14 mouse cellular contexts compared by ENCODE assay signal in the genomic region with DNA sequence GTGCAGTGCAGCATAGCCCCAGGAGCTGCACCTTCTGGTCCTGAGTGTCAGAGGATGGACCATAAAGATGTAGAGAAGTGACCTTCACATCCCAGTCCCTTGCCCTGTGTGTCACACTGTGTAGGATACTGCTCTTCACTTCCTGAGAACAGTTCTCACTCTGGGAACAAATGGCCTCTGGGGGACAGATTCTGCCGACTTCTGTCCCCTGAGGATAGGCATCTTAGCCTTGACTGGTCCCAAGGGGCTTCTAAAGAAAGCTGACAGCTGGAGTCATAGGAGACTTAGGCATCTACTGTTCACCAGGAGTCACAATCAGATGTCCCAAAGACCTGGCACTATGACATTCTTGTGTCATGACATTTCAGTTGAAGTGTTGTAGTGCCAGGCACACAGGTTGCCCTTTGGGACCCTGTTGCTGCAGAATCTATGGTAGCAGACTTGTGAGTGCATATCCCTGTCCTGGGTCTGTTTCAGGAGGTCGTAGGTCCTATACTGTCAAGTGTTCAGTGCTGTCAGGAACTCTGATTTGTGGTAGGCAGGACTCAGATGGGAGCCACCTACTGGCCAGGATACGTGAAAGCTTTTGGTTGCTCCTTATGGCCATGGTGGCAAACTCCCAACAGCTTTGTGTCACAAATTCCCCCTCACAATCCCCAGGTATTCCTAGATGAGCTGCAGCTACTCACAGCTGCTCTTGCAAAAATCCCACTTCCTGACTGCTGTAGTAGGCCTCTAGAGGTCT. TPM values are rescaled to one million over a fixed set of nuclear protein-coding genes. Genes with fewer than 3 reads are reported as not detected.
DNase-seq lines count a peak whose midpoint lies in the region; ATAC-seq and TF ChIP-seq lines count a peak whose summit lies in the region.
"Had no signal": no experiment of that assay in that cellular context is flagged by ENCODE, and none has a peak within 500 bp of the region (broad histone marks: within the 10 kb centered on the region; RNA-seq: fewer than 3 reads in every experiment).

No protein-coding gene starts in this region.

- H3K4me3 ChIP-seq in kidney, adult 2 months (ENCODE audit: insufficient read depth, low read depth, low read length) = no peak overlapping the region
- H3K4me3 ChIP-seq in midbrain, embryonic 14.5 days (replicated peaks; ENCODE audit: low read depth, low read length) = no peak overlapping the region
- no peak overlapping the region for H3K4me3 ChIP-seq in midbrain, embryonic 10.5 days
- H3K4me3 ChIP-seq: hindbrain, embryonic 10.5 days; kidney, embryonic 15.5 days; limb, embryonic 15.5 days; megakaryocyte, embryonic 14.5 days had no signal

- no peak overlapping the region for H3K27ac ChIP-seq in kidney, adult 2 months (ENCODE audit: insufficient read depth, low read depth, low read length)
- H3K27ac ChIP-seq in midbrain, embryonic 14.5 days (replicated peaks; ENCODE audit: low read depth, low read length) = no peak overlapping the region
- H3K27ac ChIP-seq in midbrain, embryonic 10.5 days (replicated peaks) = no peak overlapping the region
- H3K27ac ChIP-seq: hindbrain, embryonic 10.5 days; kidney, embryonic 15.5 days; limb, embryonic 15.5 days had no signal

- H3K9ac ChIP-seq in midbrain, embryonic 14.5 days (replicated peaks; ENCODE audit: low read length) = no peak overlapping the region
- H3K9ac ChIP-seq: kidney, embryonic 15.5 days; limb, embryonic 15.5 days had no signal

- no peaks in the 10 kb centered on the region for H3K4me1 ChIP-seq in kidney, adult 2 months (ENCODE audit: control insufficient read depth, insufficient read depth, low read length)
- no peaks in the 10 kb centered on the region for H3K4me1 ChIP-seq in midbrain, embryonic 14.5 days (ENCODE audit: control insufficient read depth, insufficient read depth, low read length)
- no peaks in the 10 kb centered on the region for H3K4me1 ChIP-seq in midbrain, embryonic 10.5 days
- H3K4me1 ChIP-seq: hindbrain, embryonic 10.5 days; limb, embryonic 15.5 days; megakaryocyte, embryonic 14.5 days had no signal

- WGBS in kidney, adult 2 months = 44% methylated on average over 3 of the region's 3 CpGs
- WGBS in midbrain, embryonic 14.5 days = 50% methylated on average over 3 of the region's 3 CpGs
- 39% methylated on average over 3 of the region's 3 CpGs for WGBS in midbrain, embryonic 10.5 days

- H3K4me2 ChIP-seq in midbrain, embryonic 14.5 days (ENCODE audit: low read length) = no peak overlapping the region
- H3K4me2 ChIP-seq: kidney, embryonic 15.5 days; limb, embryonic 15.5 days had no signal

- DNase-seq in cerebellum, adult 11-12 months = no peak
- peak; percentile 19 for DNase-seq in kidney, adult 2 months
- no peak for DNase-seq in kidney, adult 11 months
- peak; percentile 15 for DNase-seq in midbrain, embryonic 14.5 days
- DNase-seq in midbrain, embryonic 10.5 days (ENCODE audit: low spot score) = no peak
- no peak for DNase-seq in left cerebral cortex, postnatal 14 days (ENCODE audit: low spot score in 2 of 2)
- DNase-seq: B cell, adult 2 months; thymus, postnatal 25 days had no signal

- TF ChIP-seq POLR2A in kidney, adult 2 months (IDR thresholded peaks at IDR 0.05; ENCODE audit: low read depth, low read length) = no peak

- 0 out of 2 replicates have a peak, but pooled peaks have one; percentile 40 for ATAC-seq in cerebellum, adult (ENCODE audit: insufficient number of reproducible peaks, low FRiP score, low TSS enrichment)
- no peak for ATAC-seq in midbrain, embryonic 14.5 days (ENCODE audit: low FRiP score, low TSS enrichment)
- ATAC-seq in megakaryocyte progenitor cell, adult 5-6 weeks (replicated peaks; ENCODE audit: poor library complexity) = 0 out of 2 replicates have a peak, but pooled peaks have one; percentile 34

- intact Hi-C loops in left cerebral cortex, postnatal 14 days (cut with DNase I) = no loop called here

- no peak; the same call in 1 of the 2 replicates for TF ChIP-seq CTCF in kidney, adult 2 months (conservative IDR thresholded peaks at IDR 0.05; ENCODE audit: insufficient read depth, insufficient read length, low read depth, low read length)

- H3K36me3 ChIP-seq in kidney, adult 2 months (ENCODE audit: control insufficient read depth, insufficient read depth, low read length) = no peaks in the 10 kb centered on the region
- H3K36me3 ChIP-seq in midbrain, embryonic 14.5 days (ENCODE audit: control insufficient read depth, insufficient read depth, low read length) = no peaks in the 10 kb centered on the region
- no peaks in the 10 kb centered on the region for H3K36me3 ChIP-seq in midbrain, embryonic 10.5 days
- H3K36me3 ChIP-seq: hindbrain, embryonic 10.5 days; kidney, embryonic 15.5 days; limb, embryonic 15.5 days had no signal

- no peaks in the 10 kb centered on the region for H3K27me3 ChIP-seq in kidney, adult 2 months (replicated peaks; ENCODE audit: control insufficient read depth, insufficient read depth, low read length)
- H3K27me3 ChIP-seq in midbrain, embryonic 14.5 days (ENCODE audit: control insufficient read depth, insufficient read depth, low read length) = no peaks in the 10 kb centered on the region
- no peaks in the 10 kb centered on the region for H3K27me3 ChIP-seq in midbrain, embryonic 10.5 days (ENCODE audit: low read depth, poor library complexity, severe bottlenecking)
- H3K27me3 ChIP-seq: kidney, embryonic 15.5 days; limb, embryonic 15.5 days had no signal

- H3K9me3 ChIP-seq in midbrain, embryonic 14.5 days (ENCODE audit: control insufficient read depth, low read length) = no peaks in the 10 kb centered on the region
- H3K9me3 ChIP-seq in midbrain, embryonic 10.5 days (replicated peaks) = no peaks in the 10 kb centered on the region
- H3K9me3 ChIP-seq: hindbrain, embryonic 10.5 days; kidney, embryonic 15.5 days; limb, embryonic 15.5 days had no signal

RNA-seq across cellular contexts. Expression of gene Bod1, which starts 30.4 kb away (rescaled TPM):
- 131 and 137 TPM in 2 replicates for polyA plus RNA-seq in kidney, adult 2 months (2012; rRNA removed)
- polyA plus RNA-seq in midbrain, embryonic 14.5 days (2014; fragmentation: Nextera tagmentation; extraction: Ambion mirVana) = 164 and 168 TPM in 2 replicates
- 123 and 133 TPM in 2 replicates for polyA plus RNA-seq in midbrain, embryonic 10.5 days (2016; fragmentation: Nextera tagmentation; extraction: Ambion mirVana)
- 16.2 and 17.8 TPM in 2 replicates for total RNA-seq in megakaryocyte progenitor cell, adult 5-6 weeks (2015)
- 16.4 and 19.2 TPM in 2 replicates for total RNA-seq in megakaryocyte progenitor cell, adult 5-6 weeks (2017)
- total RNA-seq in left cerebral cortex, postnatal 14 days (2021) = 10 to 100 TPM; 87.2 to 90.5 TPM

Comparison
In these comparisons a context has a peak if more than half of its experiments do, and no peak if none do; other contexts are left out.
1. DNase-seq: peak in kidney, adult 2 months (single experiment) and midbrain, embryonic 14.5 days (single experiment); none in cerebellum, adult 11-12 months (single experiment), kidney, adult 11 months (single experiment), midbrain, embryonic 10.5 days (single experiment) and left cerebral cortex, postnatal 14 days (0 of 2).